Mouse (Mus musculus) midbrain, embryonic 10.5 days (tissue): Measurements from ENCODE around the gene Taf8. TPM values are rescaled to one million over a fixed set of nuclear protein-coding genes. Genes with fewer than 3 reads are reported as not detected.

Experiments
- DNase-seq: peaks from one replicate; pipeline ENCODE4 v3.0.0-alpha.2; 2017; ENCODE audit warnings: low spot score
- H3K27ac ChIP-seq: fragments of 300-500 bp; sonication (generic); replicated peaks from 2 replicates; pipeline ENCODE4 v1.5.1; 2016; ENCODE audit warnings: mild to moderate bottlenecking
- H3K27me3 ChIP-seq: fragments of 300-500 bp; sonication (generic); 2 replicates; pipeline ENCODE4 v1.6.1; 2016; ENCODE audit warnings: low read depth, mild to moderate bottlenecking; ENCODE audit not compliant: poor library complexity, severe bottlenecking
- H3K36me3 ChIP-seq: fragments of 300-500 bp; sonication (generic); 2 replicates; pipeline ENCODE4 v1.6.1; 2016; ENCODE audit warnings: mild to moderate bottlenecking, moderate library complexity
- H3K4me1 ChIP-seq: fragments of 300-500 bp; sonication (generic); 2 replicates; pipeline ENCODE4 v1.6.1; 2016
- H3K4me3 ChIP-seq: fragments of 300-500 bp; sonication (generic); 2 replicates; pipeline ENCODE4 v1.5.1; 2016; ENCODE audit warnings: mild to moderate bottlenecking, moderate library complexity
- H3K9me3 ChIP-seq: fragments of 300-500 bp; sonication (generic); replicated peaks from 2 replicates; pipeline ENCODE4 v1.6.1; 2016; ENCODE audit warnings: mild to moderate bottlenecking
- WGBS: fragments of 180-500 bp; shearing (Covaris S2); methylation state at CpG from one replicate; pipeline ENCODE4 v1.1.7; 2016; 5-methylcytosine and 5-hydroxymethylcytosine counted together
- polyA plus RNA-seq: library from polyadenylated mRNA; unstranded; fragments of >200 nt; fragmentation: Nextera tagmentation; extraction: Ambion mirVana; gene quantifications from 2 replicates; pipeline ENCODE4 v1.2.1, GENCODE M21; 2016

Gene Taf8
- 31.4 and 33.8 TPM in 2 replicates for polyA plus RNA-seq

DNA sequence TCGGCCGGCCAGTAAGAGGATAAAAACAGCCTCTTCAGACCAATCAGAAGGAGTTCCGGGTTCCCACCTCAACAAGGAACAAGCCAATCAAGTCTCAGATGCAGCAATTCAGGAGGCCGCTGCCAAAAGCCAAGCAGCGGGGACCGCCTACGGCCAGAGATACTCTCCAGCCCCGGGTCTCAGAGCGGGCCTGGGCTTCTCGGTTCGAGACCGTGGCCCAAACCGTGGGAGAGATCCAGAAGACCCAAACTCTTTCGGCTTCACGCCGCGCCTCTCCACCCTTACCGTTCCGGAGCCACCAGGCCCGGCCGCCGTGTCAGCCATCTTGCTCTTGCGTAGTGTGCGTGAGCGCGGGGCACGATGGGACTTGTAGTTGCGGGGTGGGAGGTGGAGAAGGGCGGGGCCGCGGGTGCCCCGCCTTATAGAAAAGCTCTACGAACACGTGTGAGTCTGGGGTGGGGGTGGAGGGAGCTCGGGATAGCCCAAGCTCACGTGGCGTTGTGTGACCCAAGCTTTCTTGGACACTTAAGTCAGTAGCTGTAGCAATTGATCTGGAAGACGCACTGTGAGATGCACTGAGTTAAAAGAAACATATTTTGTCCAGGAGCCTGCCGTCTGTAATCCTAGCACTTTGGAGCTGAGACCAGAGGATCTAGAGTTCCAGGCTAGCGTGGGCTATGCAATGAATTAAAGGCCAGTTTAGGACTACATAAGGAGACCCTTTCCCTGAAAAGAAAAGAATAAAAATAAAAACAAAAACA is at the start of gene Taf8:
Gene Taf8, minus strand, starts transcription at position 347 of the 761 bp plus-strand sequence.
- H3K27ac ChIP-seq, result peak within 1 kb of the TSS; percentile 96
- no peaks in the 10 kb centered on the region for H3K9me3 ChIP-seq
- peak within 1 kb of the TSS; percentile 77 for H3K4me3 ChIP-seq
- H3K36me3 ChIP-seq, result peaks cover 34% of the 10 kb centered on the region
- H3K4me1 ChIP-seq, result peaks cover 43% of the 10 kb centered on the region
- DNase-seq, result peak; percentile 97
- no peaks in the 10 kb centered on the region for H3K27me3 ChIP-seq
- 3% methylated on average over 40 of the region's 40 CpGs for WGBS

DNA sequence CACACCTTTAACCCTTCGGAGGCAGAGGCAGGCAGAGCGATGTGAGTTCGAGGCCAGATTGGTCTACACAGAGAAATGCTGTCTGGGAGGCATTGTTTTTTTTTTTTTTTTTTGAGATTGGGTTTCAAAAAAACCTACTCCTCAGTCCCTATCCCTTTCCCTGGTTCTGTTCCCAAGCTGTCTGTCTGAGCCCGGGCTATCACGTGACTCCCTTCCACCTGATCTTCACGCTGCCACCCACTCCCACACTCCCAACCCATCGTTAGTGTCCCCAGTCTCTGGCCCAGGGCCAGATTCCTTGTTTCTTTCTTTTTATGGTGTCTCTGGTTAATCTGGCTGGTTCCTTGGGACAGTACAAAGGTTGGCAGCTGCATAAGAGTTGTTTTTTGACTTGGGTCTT is 49.0 kb upstream of the Taf8 start:
- Histone ChIP-seq H3K4me3 (no peak overlapping the region), H3K9me3 (no peaks in the 10 kb centered on the region), H3K4me1 (peaks cover 1% of the 10 kb centered on the region; the same call in 1 of the 2 replicates), H3K27ac (no peak overlapping the region), H3K27me3 (no peaks in the 10 kb centered on the region), H3K36me3 (no peaks in the 10 kb centered on the region)
- 87% methylated on average over 7 of the region's 7 CpGs for WGBS
- DNase-seq, result no peak

DNA sequence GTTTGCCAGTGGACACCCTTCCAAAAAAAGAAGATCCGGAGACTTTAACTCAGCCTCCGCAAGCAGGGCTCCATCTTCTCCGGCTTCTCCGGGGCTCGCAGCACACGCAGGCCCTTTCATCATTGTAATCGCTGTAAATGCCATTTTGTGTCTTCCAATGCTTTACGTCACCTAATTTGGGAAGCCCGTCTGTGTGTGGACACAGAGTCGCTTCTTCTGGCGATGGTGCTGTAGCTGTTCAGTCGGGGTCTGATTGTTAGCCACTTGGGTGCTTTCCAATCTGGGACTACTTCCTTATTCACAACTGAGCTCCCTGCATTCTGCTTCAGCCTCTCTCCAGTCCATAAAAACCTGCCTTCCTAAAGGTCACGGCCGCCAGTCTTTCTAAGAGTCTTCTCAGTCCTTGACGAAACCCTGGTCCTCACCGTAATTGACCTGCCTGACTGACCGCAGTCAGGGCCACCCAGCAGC is 43.8 kb upstream of the Taf8 start:
- no peak for DNase-seq
- no peaks in the 10 kb centered on the region for H3K36me3 ChIP-seq
- no peaks in the 10 kb centered on the region for H3K9me3 ChIP-seq
- H3K4me3 ChIP-seq, result no peak overlapping the region
- H3K27ac ChIP-seq, result no peak overlapping the region
- H3K4me1 ChIP-seq, result peaks cover 20% of the 10 kb centered on the region
- H3K27me3 ChIP-seq, result no peaks in the 10 kb centered on the region
- WGBS, result 89% methylated on average over 17 of the region's 17 CpGs

DNA sequence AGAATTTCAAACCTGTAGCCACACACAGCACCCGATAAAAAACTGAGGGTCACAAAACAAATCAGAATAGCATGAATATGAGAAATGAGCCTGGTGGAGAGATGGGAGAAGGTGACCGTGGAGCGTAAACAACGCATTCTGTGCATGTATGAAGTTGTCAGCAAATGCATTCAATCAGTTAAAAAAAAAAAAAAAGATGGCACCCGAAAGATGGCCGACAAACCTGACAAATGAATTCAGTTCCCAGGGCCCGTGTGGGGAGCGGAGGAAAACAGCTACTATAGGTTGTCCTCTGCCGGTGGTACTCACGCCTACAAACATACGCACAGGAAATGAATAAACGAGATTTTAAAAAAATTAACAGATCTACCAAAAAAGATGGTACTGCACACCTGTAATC is 43.1 kb upstream of the Taf8 start:
- H3K9me3 ChIP-seq, result no peaks in the 10 kb centered on the region
- no peak overlapping the region for H3K27ac ChIP-seq
- peaks cover 20% of the 10 kb centered on the region for H3K4me1 ChIP-seq
- no peaks in the 10 kb centered on the region for H3K36me3 ChIP-seq
- no peak for DNase-seq
- H3K27me3 ChIP-seq, result no peaks in the 10 kb centered on the region
- WGBS, result 94% methylated on average over 12 of the region's 12 CpGs
- H3K4me3 ChIP-seq, result no peak overlapping the region

DNA sequence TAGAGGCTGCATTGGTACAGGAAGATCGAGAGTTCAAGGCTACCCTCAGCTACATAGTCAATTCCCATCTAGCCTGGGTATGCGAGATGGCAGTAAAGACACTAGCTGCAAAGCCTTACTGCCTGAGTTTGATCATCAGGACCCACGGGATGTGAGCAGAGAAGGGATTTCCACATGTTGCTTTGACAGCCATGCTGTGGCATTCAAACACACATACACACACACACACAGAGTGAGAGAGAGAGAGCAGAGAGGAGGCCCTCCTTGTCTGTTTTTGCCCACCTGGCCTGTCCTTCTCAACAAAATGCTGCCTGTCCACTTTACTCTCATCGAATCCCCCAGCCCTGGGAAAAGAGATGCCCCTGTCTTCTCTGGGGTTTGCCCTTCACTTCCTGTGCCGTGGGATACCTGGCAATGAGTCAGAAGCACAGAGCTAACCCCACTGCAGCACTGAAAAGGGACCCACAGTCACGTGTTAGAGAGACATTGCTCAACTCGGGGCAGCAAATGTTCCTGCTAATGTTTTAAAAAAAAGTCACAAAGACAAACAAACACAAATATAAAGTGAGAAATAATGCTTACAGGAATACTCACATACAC is 41.1 kb upstream of the Taf8 start:
- WGBS, result 82% methylated on average over 7 of the region's 7 CpGs
- Histone ChIP-seq H3K4me3 (no peak overlapping the region), H3K36me3 (no peaks in the 10 kb centered on the region)

DNA sequence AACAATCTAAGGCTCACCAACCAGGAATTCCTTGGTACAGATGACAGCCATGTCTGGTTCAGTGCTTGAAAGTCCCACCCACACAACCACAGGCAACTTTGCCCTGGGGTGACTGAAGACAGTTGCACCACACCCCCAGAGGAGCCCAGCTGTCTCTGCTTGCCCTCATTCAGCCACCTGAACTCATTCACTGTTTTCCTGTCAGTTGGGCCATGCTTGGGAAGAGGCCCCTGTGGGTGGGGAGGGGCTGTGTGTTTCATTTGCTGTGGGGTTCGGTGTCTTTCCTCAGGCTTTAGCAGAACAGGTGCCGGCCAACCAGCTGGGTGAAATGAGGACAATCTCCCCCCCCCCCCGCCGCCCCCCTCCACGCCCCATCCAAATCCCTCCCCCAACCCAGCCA is 40.0 kb upstream of the Taf8 start:
- DNase-seq, result no peak
- Histone ChIP-seq H3K27me3 (no peaks in the 10 kb centered on the region), H3K36me3 (no peaks in the 10 kb centered on the region), H3K4me3 (no peak overlapping the region), H3K27ac (no peak overlapping the region), H3K4me1 (peaks cover 20% of the 10 kb centered on the region), H3K9me3 (no peaks in the 10 kb centered on the region)
- WGBS, result 84% methylated on average over 5 of the region's 5 CpGs

More for the DNA sequence above, 41.1 kb upstream of the Taf8 start:
- peaks cover 20% of the 10 kb centered on the region for H3K4me1 ChIP-seq
- H3K9me3 ChIP-seq, result no peaks in the 10 kb centered on the region
- H3K27me3 ChIP-seq, result no peaks in the 10 kb centered on the region
- no peak for DNase-seq
- H3K27ac ChIP-seq, result no peak overlapping the region

DNA sequence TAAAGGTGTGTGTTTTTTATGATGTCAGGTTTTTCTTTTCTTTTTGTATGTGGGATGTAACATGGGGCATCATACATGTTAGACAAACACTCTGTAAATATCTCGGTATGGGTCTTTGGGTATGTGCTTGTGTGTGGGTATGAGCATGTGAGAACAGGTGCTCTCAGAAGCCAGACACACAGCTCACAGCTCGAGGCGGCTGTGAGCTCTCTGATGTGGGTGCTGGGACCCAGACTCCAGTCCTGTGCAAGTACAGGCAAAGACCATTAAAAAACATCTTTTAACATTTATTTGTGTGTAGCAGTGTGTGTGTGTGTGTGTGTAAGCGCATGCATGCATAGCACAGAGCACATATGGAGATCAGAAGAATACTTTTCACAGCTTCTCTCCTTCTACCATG is 37.0 kb upstream of the Taf8 start:
- Histone ChIP-seq H3K27me3 (no peaks in the 10 kb centered on the region), H3K36me3 (no peaks in the 10 kb centered on the region), H3K4me3 (no peak overlapping the region), H3K9me3 (no peaks in the 10 kb centered on the region), H3K27ac (no peak overlapping the region), H3K4me1 (peaks cover 18% of the 10 kb centered on the region)
- 91% methylated on average over 4 of the region's 4 CpGs for WGBS
- DNase-seq, result no peak

DNA sequence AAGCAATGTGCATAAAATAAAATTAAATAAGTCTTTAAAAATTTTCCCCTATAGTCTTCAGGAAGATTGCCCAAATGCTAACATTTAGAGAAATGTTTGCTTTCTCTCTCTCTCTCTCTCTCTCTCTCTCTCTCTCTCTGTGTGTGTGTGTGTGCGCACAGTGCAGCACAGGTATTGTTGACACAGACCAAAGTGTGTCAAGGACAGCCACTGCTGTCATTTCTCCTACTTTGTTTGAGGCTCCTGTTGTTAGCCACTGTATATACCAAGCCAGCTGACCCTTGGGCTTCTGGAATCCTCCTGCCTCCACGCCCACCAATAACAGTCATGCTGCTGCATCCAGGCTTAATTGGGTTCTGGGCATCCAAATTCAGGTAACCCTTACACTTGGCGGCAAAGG is 36.0 kb upstream of the Taf8 start:
- Histone ChIP-seq H3K36me3 (no peaks in the 10 kb centered on the region), H3K27me3 (no peaks in the 10 kb centered on the region), H3K4me3 (no peak overlapping the region), H3K4me1 (peaks cover 13% of the 10 kb centered on the region), H3K27ac (no peak overlapping the region), H3K9me3 (no peaks in the 10 kb centered on the region)
- no peak for DNase-seq
- WGBS, result 92% methylated on average over 3 of the region's 3 CpGs

DNA sequence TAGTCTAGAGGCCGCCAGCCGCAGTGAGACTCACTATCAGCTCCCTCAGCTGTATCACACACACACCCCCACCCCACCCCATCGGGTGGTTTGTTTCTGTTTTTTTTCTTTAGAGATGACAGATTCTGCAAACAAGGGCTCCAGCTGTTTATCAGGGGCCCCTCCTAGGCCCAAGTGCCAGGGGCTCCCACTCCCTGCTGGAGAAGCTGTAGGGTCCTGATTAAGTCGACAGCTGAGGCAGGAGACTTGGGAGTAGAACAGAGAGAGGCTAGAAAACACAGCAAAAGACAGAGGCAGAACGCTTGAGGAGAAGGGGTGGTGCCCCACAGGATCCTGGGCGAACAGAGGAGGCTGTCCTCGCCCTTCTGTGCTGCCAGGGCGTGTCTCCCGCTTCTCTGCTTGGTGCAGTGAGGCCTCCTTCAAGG is 33.7 kb upstream of the Taf8 start:
- DNase-seq, result no peak
- Histone ChIP-seq H3K9me3 (no peaks in the 10 kb centered on the region), H3K4me3 (no peak overlapping the region), H3K27me3 (no peaks in the 10 kb centered on the region), H3K36me3 (no peaks in the 10 kb centered on the region), H3K4me1 (peaks cover 12% of the 10 kb centered on the region; the same call in 1 of the 2 replicates), H3K27ac (peak overlapping the region; percentile 17; the same call in 1 of the 2 replicates)
- WGBS, result 71% methylated on average over 9 of the region's 9 CpGs

DNA sequence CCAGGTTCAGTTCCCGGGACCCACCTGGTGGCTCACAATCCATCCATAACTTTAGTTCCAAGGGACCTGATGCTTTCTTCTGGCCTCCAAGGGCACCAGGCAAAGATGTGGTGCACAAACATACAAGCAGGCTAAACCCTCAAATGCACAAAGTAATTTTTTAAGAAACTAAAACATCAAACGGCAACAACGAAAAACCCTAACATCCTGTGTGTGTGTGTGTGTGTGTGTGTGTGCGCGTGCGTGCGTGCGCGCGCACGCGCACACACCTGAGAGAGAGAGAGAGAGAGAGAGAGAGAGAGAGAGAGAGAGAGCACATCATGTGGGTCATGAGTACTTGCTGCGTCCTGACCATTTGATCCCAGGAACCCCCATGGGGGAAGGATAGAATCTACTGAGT is 31.6 kb upstream of the Taf8 start:
- Histone ChIP-seq H3K27ac (no peak overlapping the region), H3K9me3 (no peaks in the 10 kb centered on the region), H3K4me3 (no peak overlapping the region), H3K36me3 (no peaks in the 10 kb centered on the region), H3K4me1 (peaks cover 12% of the 10 kb centered on the region; the same call in 1 of the 2 replicates), H3K27me3 (no peaks in the 10 kb centered on the region)
- WGBS, result 90% methylated on average over 13 of the region's 13 CpGs
- DNase-seq, result no peak

DNA sequence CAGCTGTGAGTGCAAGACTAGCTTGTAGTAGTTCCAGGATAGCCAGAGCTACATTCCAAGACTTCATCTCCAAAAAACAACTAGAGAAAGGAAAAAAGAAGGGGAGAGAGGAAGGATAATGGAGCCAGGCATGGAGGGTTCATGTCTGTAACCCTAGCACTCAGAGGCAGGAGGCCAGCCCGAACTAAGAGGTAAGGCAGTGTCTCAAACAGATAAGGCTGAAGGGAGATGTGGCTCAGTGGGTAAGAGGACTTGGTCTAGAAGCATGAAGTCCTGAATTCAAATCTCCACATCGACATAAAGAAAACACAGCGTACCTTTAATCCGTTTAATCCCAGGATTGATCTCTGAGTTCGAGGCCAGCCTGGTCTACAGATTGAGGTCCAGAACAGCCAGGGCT is 30.3 kb upstream of the Taf8 start:
- no peaks in the 10 kb centered on the region for H3K9me3 ChIP-seq
- H3K27me3 ChIP-seq, result no peaks in the 10 kb centered on the region
- no peak overlapping the region for H3K27ac ChIP-seq
- H3K36me3 ChIP-seq, result no peaks in the 10 kb centered on the region
- no peak for DNase-seq
- peaks cover 25% of the 10 kb centered on the region for H3K4me1 ChIP-seq
- H3K4me3 ChIP-seq, result no peak overlapping the region
- WGBS, result 92% methylated on average over 5 of the region's 5 CpGs

DNA sequence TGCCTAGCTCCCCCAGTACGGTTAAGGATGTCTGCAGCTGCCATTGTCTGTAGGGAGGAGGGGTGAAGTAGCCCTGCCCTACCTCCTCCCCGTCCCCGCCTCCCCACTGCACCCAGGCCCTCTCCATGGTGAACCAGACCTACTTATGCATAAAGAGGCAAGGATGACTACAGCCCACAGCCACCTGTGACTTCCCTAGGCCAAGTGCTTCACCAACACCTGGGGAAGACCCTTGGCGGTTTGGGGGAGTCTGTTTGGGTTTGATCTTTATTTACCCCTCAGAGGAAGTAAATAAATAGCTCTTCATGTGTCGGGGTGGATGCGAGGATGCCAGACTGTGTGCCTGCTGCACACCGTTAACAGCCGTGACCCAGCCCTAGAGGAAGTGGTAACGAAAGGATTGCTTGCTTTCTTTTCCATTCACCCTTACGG is 29.3 kb upstream of the Taf8 start:
- DNase-seq, result no peak
- no peaks in the 10 kb centered on the region for H3K36me3 ChIP-seq
- H3K27ac ChIP-seq, result peak overlapping the region; percentile 43; the same call in 1 of the 2 replicates
- 62% methylated on average over 10 of the region's 10 CpGs for WGBS
- H3K4me1 ChIP-seq, result peaks cover 32% of the 10 kb centered on the region
- no peaks in the 10 kb centered on the region for H3K9me3 ChIP-seq
- H3K27me3 ChIP-seq, result no peaks in the 10 kb centered on the region
- H3K4me3 ChIP-seq, result no peak overlapping the region

DNA sequence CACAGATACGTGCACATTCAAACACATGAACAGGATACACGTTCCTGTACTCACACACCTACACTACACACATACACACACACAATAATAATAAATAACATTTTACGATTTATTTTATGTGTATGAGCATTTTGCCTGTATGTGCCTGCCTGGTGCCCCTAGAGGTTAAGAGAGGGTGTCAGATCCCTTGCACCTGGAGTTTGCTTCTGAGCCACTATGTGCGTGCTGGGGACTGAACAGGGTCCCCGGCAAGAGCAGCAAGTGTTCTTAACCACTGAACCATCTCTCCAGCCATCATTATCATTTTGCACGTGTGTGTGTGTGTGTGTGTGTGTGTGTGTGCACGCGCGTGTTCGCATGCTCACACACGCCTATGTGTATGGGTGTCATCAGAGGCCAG is 27.5 kb upstream of the Taf8 start:
- Histone ChIP-seq H3K36me3 (no peaks in the 10 kb centered on the region), H3K9me3 (no peaks in the 10 kb centered on the region), H3K27ac (no peak overlapping the region), H3K4me3 (no peak overlapping the region), H3K27me3 (no peaks in the 10 kb centered on the region), H3K4me1 (peaks cover 29% of the 10 kb centered on the region)
- no peak for DNase-seq
- 94% methylated on average over 11 of the region's 11 CpGs for WGBS
